Mouse (Mus musculus) cerebellum, adult 2 months (tissue): ENCODE results near the gene Gldc.

Experiments
- CTCF ChIP-seq: fragments of 200-500 bp; IDR thresholded peaks from 2 replicates; pipeline ENCODE4 v1.5.1; 2011; ENCODE audit warnings: low read depth, mild to moderate bottlenecking, control low read depth, low read length, moderate library complexity, borderline replicate concordance; ENCODE audit not compliant: insufficient read depth
- POLR2A ChIP-seq: fragments of 200-500 bp; IDR thresholded peaks from 2 replicates; pipeline ENCODE4 v1.6.1; 2011; ENCODE audit warnings: low read length, control low read depth, borderline replicate concordance; ENCODE audit not compliant: insufficient read depth

DNA sequence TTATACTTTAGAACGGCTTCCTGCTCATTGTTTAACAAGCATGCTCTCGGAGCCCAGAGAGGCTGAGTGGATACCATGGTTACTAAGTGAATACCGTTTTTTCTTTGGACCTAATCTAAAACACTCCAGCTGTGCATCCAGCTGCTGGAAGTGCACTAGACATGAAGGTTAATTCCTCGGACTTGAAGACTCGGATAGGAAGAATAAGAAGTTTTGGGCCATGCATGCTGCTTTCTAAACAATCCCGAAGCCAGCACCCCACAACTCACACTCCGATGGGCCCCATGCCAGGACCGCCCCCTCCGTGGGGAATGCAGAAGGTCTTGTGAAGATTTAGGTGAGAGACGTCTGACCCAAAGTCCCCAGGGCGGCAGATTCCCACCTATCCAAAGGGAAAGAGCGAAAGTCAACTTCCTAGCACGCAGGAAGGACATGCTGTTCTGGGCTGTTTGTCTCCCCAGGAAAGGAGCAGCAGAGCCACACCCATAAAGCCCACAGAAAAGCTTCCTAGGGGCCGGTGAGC, 60.2 kb downstream of the Gldc start:
- no peak for TF ChIP-seq POLR2A
- no peak for TF ChIP-seq CTCF
